Mouse (Mus musculus) hindbrain, embryonic 11.5 days (tissue): ENCODE measurements at regions not wholly inside any gene's neighbourhood (a gene's known extent, or its start where the extent isn't known, plus 50 kb on each side); places are given as distances from the start of the nearest gene placed in this dataset.

Experiments
- ATAC-seq: fragments of 200-750 bp; cut with Nextera tagmentation; 2 replicates; pipeline ENCODE4 v1.8.0; 2017; ENCODE audit warnings: mild to moderate bottlenecking, moderate TSS enrichment, moderate library complexity; ENCODE audit not compliant: low FRiP score
- DNase-seq: peaks from one replicate; pipeline ENCODE4 v3.0.0-alpha.2; 2015; ENCODE audit warnings: low spot score
- H3K27ac ChIP-seq: fragments of 300-500 bp; sonication (generic); 2 replicates; pipeline ENCODE4 v1.5.1; 2014; ENCODE audit warnings: mild to moderate bottlenecking, low read depth, low read length
- H3K27me3 ChIP-seq: fragments of 300-500 bp; sonication (generic); 2 replicates; pipeline ENCODE4 v1.6.1; 2014; ENCODE audit warnings: mild to moderate bottlenecking, low read length, moderate library complexity, mixed read lengths; ENCODE audit not compliant: control insufficient read depth, insufficient read depth
- H3K36me3 ChIP-seq: fragments of 300-500 bp; sonication (generic); 2 replicates; pipeline ENCODE4 v1.6.1; 2014; ENCODE audit warnings: mild to moderate bottlenecking, low read length, moderate library complexity, mixed read lengths; ENCODE audit not compliant: control insufficient read depth, insufficient read depth
- H3K4me1 ChIP-seq: fragments of 300-500 bp; sonication (generic); replicated peaks from 2 replicates; pipeline ENCODE4 v1.6.1; 2014; ENCODE audit warnings: low read length, mixed read lengths; ENCODE audit not compliant: control insufficient read depth, insufficient read depth
- H3K4me2 ChIP-seq: fragments of 300-500 bp; sonication (generic); replicated peaks from 2 replicates; pipeline ENCODE4 v1.6.1; 2014; ENCODE audit warnings: mild to moderate bottlenecking, low read depth, low read length
- H3K4me3 ChIP-seq: fragments of 300-500 bp; sonication (generic); 2 replicates; pipeline ENCODE4 v1.5.1; 2014; ENCODE audit warnings: low read depth, low read length
- H3K9ac ChIP-seq: fragments of 300-500 bp; sonication (generic); 2 replicates; pipeline ENCODE4 v1.6.1; 2014; ENCODE audit warnings: low read depth, low read length
- H3K9me3 ChIP-seq: fragments of 300-500 bp; sonication (generic); 2 replicates; pipeline ENCODE4 v1.6.1; 2016; ENCODE audit warnings: low read length; ENCODE audit not compliant: control insufficient read depth
- WGBS: fragments of 180-500 bp; shearing (Covaris S2); extraction: QIAGEN DNeasy Blood & Tissue Kit; methylation state at CpG from one replicate; pipeline ENCODE4 v1.1.7; 2014; 5-methylcytosine and 5-hydroxymethylcytosine counted together

- H3K36me3 ChIP-seq = no peaks in the 10 kb centered on the region
- no peak overlapping the region for H3K9ac ChIP-seq
- no peak for ATAC-seq
- H3K4me2 ChIP-seq = no peak overlapping the region
- H3K4me3 ChIP-seq = no peak overlapping the region
- no peaks in the 10 kb centered on the region for H3K4me1 ChIP-seq
- no peaks in the 10 kb centered on the region for H3K9me3 ChIP-seq
- H3K27me3 ChIP-seq = no peaks in the 10 kb centered on the region
- H3K27ac ChIP-seq = no peak overlapping the region
- DNase-seq = no peak
- 92% methylated on average over 3 of the region's 3 CpGs for WGBS
Measured at GRCm38 (mm10) chr3:159121626-159122025, 373.6 kb upstream of the Depdc1a start.

- no peaks in the 10 kb centered on the region for H3K9me3 ChIP-seq
- no peak overlapping the region for H3K27ac ChIP-seq
- peak; percentile 40; the same call in 1 of the 2 replicates for ATAC-seq
- H3K4me1 ChIP-seq = no peaks in the 10 kb centered on the region
- H3K9ac ChIP-seq = no peak overlapping the region
- WGBS = 67% methylated on average over 2 of the region's 2 CpGs
- DNase-seq = no peak
- H3K4me3 ChIP-seq = no peak overlapping the region
- H3K4me2 ChIP-seq = no peak overlapping the region
- H3K36me3 ChIP-seq = no peaks in the 10 kb centered on the region
- no peaks in the 10 kb centered on the region for H3K27me3 ChIP-seq
Measured at GRCm38 (mm10) chr3:159143867-159144266, 351.4 kb upstream of the Depdc1a start.

- no peak for ATAC-seq
- Histone ChIP-seq H3K9me3 (no peaks in the 10 kb centered on the region), H3K27me3 (no peaks in the 10 kb centered on the region), H3K27ac (no peak overlapping the region), H3K4me2 (no peak overlapping the region), H3K36me3 (no peaks in the 10 kb centered on the region), H3K9ac (no peak overlapping the region), H3K4me1 (no peaks in the 10 kb centered on the region), H3K4me3 (no peak overlapping the region)
- DNase-seq = no peak
Measured at GRCm38 (mm10) chr3:159181504-159181903, 313.7 kb upstream of the Depdc1a start.

- Histone ChIP-seq H3K9me3 (no peaks in the 10 kb centered on the region), H3K9ac (no peak overlapping the region), H3K27ac (no peak overlapping the region), H3K36me3 (no peaks in the 10 kb centered on the region), H3K4me1 (no peaks in the 10 kb centered on the region), H3K27me3 (no peaks in the 10 kb centered on the region), H3K4me2 (no peak overlapping the region), H3K4me3 (no peak overlapping the region)
- ATAC-seq (no peak), DNase-seq (no peak)
Measured at GRCm38 (mm10) chr3:159193189-159193588, 302.0 kb upstream of the Depdc1a start.
